Mouse (Mus musculus) G1E (cell line): Measurements from ENCODE around the gene Rprd1b.

ENCODE experiments used
- CTCF ChIP-seq: IDR thresholded peaks from 2 replicates; pipeline ENCODE4 v1.5.1; 2012; ENCODE audit warnings: low read depth, low read length, inconsistent platforms, mixed read lengths
- GATA1 ChIP-seq: IDR thresholded peaks from 2 replicates; pipeline ENCODE4 v1.6.1; 2012; ENCODE audit warnings: borderline replicate concordance, low read length, inconsistent platforms, mixed read lengths
- GATA2 ChIP-seq: IDR thresholded peaks from 2 replicates; pipeline ENCODE4 v1.6.1; 2012; ENCODE audit warnings: low read depth, low read length, inconsistent platforms, borderline replicate concordance
- POLR2AphosphoS5 ChIP-seq: IDR thresholded peaks from 2 replicates; pipeline ENCODE4 v1.6.1; 2012; ENCODE audit warnings: low read depth, low read length, inconsistent platforms; ENCODE audit not compliant: insufficient replicate concordance
- TAL1 ChIP-seq: conservative IDR thresholded peaks from 2 replicates; pipeline ENCODE4 v1.6.1; 2012; ENCODE audit warnings: low read depth, low read length, inconsistent platforms, mixed read lengths

DNA sequence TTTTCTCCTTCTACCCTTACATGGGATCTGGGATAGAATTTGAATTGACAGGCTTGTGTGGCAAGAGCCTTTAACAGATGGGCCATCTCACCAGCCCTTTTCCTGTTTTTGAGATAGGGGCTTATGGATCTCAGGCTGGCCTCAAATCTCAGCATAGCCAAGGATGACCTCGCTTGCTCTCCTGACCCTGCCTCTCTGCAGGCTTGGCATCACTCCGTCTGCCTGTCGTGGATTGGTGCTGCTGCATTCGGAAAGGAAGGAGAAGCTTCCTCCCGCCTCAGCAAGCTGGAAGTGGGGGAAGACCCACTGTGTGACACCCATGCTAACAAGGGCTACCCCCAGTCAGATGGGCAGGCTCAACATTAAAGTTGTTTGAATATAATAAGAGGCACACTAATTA is 49.1 kb upstream of the Rprd1b start:
- no peak for TF ChIP-seq GATA1
- no peak for TF ChIP-seq CTCF
- no peak for TF ChIP-seq TAL1
- no peak for TF ChIP-seq POLR2AphosphoS5
- no peak for TF ChIP-seq GATA2
